18 mouse cellular contexts compared by ENCODE assay signal in the genomic region with DNA sequence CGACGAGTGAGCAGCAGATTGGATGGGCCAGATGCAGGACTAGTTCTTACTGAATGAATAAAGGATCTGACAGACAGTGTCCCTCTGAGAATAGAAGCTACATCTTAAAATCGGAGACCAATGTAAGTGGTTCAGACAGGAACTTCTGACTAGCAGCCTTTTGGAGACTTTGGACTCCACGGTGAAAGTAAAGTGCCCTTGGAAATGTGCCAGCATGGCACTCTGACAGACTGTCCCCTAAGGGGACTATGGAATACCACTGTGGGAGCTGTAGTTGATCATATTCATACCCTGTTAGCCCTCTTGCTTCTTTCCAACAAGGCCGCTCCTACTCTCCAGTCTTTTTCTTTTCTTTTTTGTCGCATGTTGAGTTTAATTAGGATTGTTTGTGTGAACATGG. TPM values are rescaled to one million over a fixed set of nuclear protein-coding genes. Genes with fewer than 3 reads are reported as not detected.
DNase-seq lines count a peak whose midpoint lies in the region; ATAC-seq lines count a peak whose summit lies in the region.
"Had no signal": no experiment of that assay in that cellular context is flagged by ENCODE, and none has a peak within 500 bp of the region (broad histone marks: within the 10 kb centered on the region; RNA-seq: fewer than 3 reads in every experiment).

No protein-coding gene starts in this region.

- H3K36me3 ChIP-seq in heart, embryonic 15.5 days, result no peaks in the 10 kb centered on the region
- H3K36me3 ChIP-seq: limb, embryonic 15.5 days had no signal

- H3K4me1 ChIP-seq in heart, embryonic 15.5 days (replicated peaks), result peaks cover 60% of the 10 kb centered on the region

- peak overlapping the region; percentile 96 for H3K27ac ChIP-seq in heart, embryonic 15.5 days
- H3K27ac ChIP-seq: gastrocnemius, adult 2 months; limb, embryonic 15.5 days had no signal

- no peak for ATAC-seq in heart, embryonic 15.5 days (replicated peaks; ENCODE audit: insufficient number of reproducible peaks, insufficient read depth, low FRiP score, low read depth)
- ATAC-seq: activated CD4-positive, CD25-positive, alpha-beta regulatory T cell, adult 4 months; hindbrain, embryonic 16.5 days; Patski had no signal

- WGBS in heart, embryonic 15.5 days, result 61% methylated on average over 6 of the region's 6 CpGs

- H3K9ac ChIP-seq in heart, embryonic 15.5 days, result no peak overlapping the region
- H3K9ac ChIP-seq: limb, embryonic 15.5 days had no signal

- H3K27me3 ChIP-seq in heart, embryonic 15.5 days, result no peaks in the 10 kb centered on the region
- H3K27me3 ChIP-seq: limb, embryonic 15.5 days; Patski had no signal

- H3K4me3 ChIP-seq in heart, embryonic 15.5 days, result no peak overlapping the region
- H3K4me3 ChIP-seq: gastrocnemius, adult 2 months; limb, embryonic 15.5 days had no signal

- no peak overlapping the region for H3K4me2 ChIP-seq in heart, embryonic 15.5 days
- H3K4me2 ChIP-seq: limb, embryonic 15.5 days had no signal

- no peaks in the 10 kb centered on the region for H3K9me3 ChIP-seq in heart, embryonic 15.5 days (replicated peaks)
- H3K9me3 ChIP-seq: limb, embryonic 15.5 days had no signal

- DNase-seq in heart, adult 18-20 months, result no peak
- DNase-seq in kidney, adult 8-10 months, result peak; percentile 39 to 43
- no peak for DNase-seq in kidney, postnatal 4 days
- DNase-seq in heart, postnatal 4 days, result peak; percentile 45
- peak; percentile 54 for DNase-seq in kidney, postnatal 14 days
- DNase-seq in thymus, postnatal 4 days, result no peak
- DNase-seq in c-Kit-positive CD71-positive TER-119-positive erythroid progenitor cells, embryonic 14.5 days (ENCODE audit: low spot score), result no peak
- DNase-seq: adrenal gland, postnatal 36 days; cerebellum, adult 9-10 months; gastrocnemius, adult 2 months; lung, adult 18-20 months; midbrain, embryonic 14.5 days; right cerebral cortex, adult 18-20 months had no signal

RNA-seq across cellular contexts. Expression of a gene that starts 31.9 kb away (rescaled TPM):
- polyA plus RNA-seq in heart, embryonic 15.5 days (2015; fragmentation: Nextera tagmentation; extraction: Ambion mirVana), result 90.2 and 101 TPM in 2 replicates
- 10 to 100 TPM; 28.0 to 31.6 TPM for total RNA-seq in heart, adult 18-20 months (2021)
- 10 to 100 TPM; 71.9 to 73.4 TPM for total RNA-seq in heart, postnatal 4 days (2021)

Comparison
In these comparisons a context has a peak if more than half of its experiments do, and no peak if none do; other contexts are left out.
1. DNase-seq: peak in kidney, adult 8-10 months (2 of 2), heart, postnatal 4 days (single experiment) and kidney, postnatal 14 days (single experiment); none in heart, adult 18-20 months (0 of 2), kidney, postnatal 4 days (0 of 2), thymus, postnatal 4 days (single experiment) and c-Kit-positive CD71-positive TER-119-positive erythroid progenitor cells, embryonic 14.5 days (single experiment).